Mouse (Mus musculus): Measurements from ENCODE around the gene Drc3.

Gene Drc3

GRCm38 (mm10) chr11:60339361-60339760 is 13.8 kb upstream of the Drc3 start:
- DNase-seq = no peak

- DNase-seq = no peak
Observed at GRCm38 (mm10) chr11:60345868-60346267, 7.3 kb upstream of the Drc3 start.

GRCm38 (mm10) chr11:60346537-60346936 is 6.6 kb upstream of the Drc3 start:
- no peak for DNase-seq

- DNase-seq = no peak
Observed at GRCm38 (mm10) chr11:60351388-60351787, 1.7 kb upstream of the Drc3 start.

- peak; percentile 23 for DNase-seq
Observed at GRCm38 (mm10) chr11:60351925-60352371, 1.2 kb upstream of the Drc3 start.

GRCm38 (mm10) chr11:60355952-60356351 is 2.8 kb downstream of the Drc3 start:
- no peak for DNase-seq

DNA sequence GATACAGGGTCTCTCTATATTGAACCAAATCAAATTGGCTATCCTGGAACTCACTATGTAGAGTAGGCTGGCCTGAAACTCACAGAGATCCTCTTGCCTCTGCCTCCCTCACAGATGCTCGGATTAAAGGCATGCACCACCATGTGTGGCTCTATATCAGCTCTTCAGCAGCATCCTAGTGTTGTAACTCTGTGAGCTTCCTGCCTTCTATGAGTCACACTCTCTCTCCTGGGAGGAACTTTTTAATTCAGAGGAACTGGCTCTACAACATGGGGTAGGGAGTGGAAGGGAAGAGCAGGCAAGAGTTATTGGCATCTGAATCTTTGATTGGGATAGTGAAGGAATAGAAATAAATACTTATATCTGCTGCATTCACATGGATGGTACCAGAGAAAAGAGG is 4.0 kb downstream of the Drc3 start:
- no peak for DNase-seq

DNA sequence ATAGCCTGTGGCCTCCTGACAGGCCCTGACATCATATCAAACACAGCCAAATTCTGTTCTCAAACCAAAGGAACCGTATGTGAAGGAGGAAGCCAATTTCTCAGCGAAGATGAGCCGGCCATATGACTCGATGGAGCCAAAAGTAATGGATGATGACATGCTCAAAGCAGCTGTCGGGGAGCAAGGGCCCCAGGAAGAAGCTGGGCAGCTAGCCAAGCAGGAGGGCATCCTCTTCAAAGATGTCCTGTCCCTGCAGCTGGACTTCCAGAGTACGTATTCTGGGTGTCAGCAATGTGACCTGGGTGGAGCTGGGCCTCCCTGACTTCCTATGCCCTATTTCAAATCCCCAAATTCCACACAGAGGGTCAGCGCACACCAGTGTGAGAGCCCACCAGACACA is 5.4 kb downstream of the Drc3 start:
- no peak for DNase-seq

- DNase-seq = no peak
Observed at GRCm38 (mm10) chr11:60359138-60359537, 6.0 kb downstream of the Drc3 start.

DNA sequence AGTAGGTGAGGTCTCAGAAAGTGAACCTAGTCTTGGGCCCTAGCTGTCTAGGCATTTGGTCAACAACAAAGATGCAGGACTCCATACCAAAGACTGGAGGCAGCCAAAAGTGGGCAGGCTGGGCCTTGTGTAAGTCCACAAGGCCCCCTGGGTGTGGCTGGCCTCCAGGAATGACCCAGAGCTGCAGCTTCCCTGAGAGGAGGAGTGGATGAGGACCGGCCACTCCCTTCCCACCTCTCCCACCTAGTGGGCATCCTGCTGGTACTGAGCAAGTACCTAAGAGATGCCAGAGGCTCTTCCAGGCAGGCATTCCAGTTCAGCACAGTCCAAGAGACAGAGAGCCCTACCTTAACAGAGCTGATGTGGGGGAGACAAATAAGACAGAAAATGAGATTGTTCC is 6.8 kb downstream of the Drc3 start:
- DNase-seq = no peak

GRCm38 (mm10) chr11:60360631-60361201 is 7.6 kb downstream of the Drc3 start:
- no peak for DNase-seq

DNA sequence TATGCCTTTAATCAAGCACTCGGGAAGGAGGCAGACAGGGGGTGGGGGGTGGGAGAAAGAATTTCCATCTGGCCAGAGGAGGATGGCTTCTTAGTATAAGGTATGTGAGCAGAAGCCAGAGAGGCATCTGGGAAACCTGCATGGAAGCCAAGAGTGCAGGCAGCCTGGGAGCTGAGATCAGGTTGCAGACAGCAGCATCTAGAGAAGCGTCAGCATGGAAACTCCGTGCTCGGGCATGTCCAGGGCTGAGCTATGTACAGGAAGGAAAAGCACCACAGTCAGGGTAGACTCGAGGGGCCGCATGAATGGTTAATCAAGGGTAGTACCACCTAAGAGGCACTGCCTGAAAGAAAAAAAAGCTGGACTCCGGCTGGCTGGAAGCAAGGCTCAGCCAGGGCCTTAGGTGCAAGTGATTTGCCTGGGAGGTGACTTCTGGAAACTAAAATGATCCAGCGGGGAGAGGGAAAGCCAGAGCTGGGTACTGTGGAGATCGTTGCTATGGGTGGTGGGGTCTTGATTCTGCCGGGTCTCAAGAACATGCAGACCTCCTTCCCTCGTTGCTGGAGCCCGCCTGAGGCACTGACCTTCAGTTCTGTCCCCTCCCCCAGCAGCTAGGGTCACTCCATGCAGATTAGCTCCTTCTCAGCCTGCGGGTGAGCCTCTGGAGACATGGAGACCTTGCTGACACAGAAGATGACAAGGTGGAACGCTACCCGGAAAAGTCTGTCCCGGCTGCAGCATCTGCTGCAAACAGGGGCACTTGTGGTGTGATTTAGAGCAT is 13.3 kb downstream of the Drc3 start:
- no peak for DNase-seq

DNA sequence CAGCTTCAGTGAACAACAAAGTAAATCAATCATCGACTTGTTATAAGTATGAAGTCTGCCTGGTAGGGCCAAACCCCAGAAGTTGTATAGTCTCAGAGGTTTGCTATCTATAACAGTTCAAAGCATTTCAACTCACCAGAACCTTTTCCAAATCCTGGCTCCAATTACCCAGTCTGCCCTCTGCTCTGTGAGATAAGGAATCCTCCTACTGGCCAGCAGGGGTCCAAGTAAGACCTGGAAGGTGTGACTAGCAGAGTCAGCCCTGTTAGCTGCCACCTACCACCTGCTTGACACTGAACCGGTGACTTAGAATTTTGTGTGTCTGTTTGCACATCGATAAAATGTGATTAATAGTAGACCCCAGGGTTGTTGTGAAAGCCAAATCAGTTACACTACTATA is 14.1 kb downstream of the Drc3 start:
- no peak for DNase-seq

- DNase-seq = no peak
Observed at GRCm38 (mm10) chr11:60368909-60369308, 15.8 kb downstream of the Drc3 start.

DNA sequence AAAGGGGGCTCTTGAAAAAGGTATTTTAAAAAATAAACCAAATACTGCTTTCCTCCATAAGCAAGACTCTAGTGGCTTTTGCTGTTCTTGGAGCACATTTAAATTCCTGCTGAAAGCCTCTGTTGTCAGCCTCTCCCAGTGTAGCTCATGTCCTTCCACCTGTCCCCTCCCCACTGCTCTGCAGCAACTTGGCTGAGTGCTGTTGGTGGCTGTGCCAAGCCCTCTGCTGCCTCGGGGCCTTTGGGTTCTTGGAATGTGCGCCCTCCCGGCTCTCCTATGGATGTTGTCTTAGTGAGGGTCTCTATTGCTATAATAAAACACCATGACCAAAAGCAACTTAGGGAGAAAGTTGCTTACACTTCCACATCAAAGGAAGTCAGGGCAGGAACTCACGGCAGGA is 16.3 kb downstream of the Drc3 start:
- DNase-seq = no peak

DNA sequence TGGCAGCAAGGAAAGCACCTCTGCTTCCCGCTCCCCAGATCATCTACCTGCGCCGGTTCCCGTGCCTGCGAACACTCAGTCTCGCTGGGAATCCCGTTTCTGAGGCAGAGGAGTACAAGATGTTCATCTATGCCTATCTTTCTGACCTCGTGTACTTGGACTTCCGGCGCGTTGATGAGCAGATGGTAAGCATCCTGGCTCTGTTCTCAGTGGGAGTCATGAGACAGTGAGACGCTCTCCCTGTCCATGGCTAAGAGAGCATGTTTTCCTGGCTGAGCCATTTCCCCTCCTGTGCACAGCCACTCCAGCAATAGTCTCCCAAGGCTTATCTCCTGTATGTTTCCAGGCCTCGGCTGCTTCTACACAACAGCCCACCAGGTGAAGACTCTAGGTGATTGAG is 17.3 kb downstream of the Drc3 start:
- DNase-seq = no peak

- no peak for DNase-seq
Observed at GRCm38 (mm10) chr11:60374481-60374880, 21.4 kb downstream of the Drc3 start.

GRCm38 (mm10) chr11:60383518-60383917 is 30.4 kb downstream of the Drc3 start:
- no peak for DNase-seq

DNA sequence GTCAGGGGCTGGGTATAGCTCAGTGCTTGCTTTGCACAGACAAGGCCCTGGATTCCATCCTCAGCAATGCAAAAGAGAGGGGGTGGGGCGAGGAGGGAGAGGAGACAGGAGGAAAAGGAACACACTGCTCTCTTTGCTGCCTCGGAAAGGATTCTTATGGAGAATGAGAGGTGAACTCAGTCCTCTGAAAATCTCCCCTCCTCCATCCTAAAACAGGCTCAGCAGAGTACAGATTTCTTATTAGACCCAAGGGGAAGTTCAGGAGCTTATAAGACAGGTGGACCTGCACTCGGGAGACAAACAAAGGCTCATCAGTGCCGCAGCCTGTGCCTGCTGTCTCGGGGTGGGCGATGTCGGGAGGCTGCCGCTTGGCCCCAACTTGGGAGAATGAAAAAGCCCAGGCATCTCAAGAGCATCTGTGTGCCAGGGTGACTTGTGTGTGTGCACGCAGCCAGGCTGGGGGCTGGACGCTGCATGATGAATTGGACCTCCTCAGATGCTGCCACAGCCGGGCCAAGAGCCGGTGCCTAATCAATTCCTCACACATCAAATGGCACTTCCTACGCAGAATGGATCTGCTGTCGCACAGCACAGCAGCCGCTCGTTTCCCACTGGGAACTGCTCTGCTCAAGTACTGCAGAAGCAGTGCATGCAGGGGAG is 31.8 kb downstream of the Drc3 start:
- no peak for DNase-seq

GRCm38 (mm10) chr11:60385946-60386345 is 32.8 kb downstream of the Drc3 start:
- DNase-seq = no peak

GRCm38 (mm10) chr11:60387944-60388343 is 34.8 kb downstream of the Drc3 start:
- DNase-seq = no peak

- DNase-seq = no peak
Observed at GRCm38 (mm10) chr11:60391346-60391745, 38.2 kb downstream of the Drc3 start.

GRCm38 (mm10) chr11:60396546-60396945 is 43.4 kb downstream of the Drc3 start:
- DNase-seq = no peak

GRCm38 (mm10) chr11:60397172-60397571 is 44.0 kb downstream of the Drc3 start:
- DNase-seq = no peak

Measured in thymus, postnatal 4 days (tissue).